Mouse (Mus musculus) intestine, embryonic 14.5 days (tissue): ENCODE measurements around the gene Foxr1. TPM values are rescaled to one million over a fixed set of nuclear protein-coding genes. Genes with fewer than 3 reads are reported as not detected.

Source experiments
- ATAC-seq: fragments of 200-750 bp; cut with Nextera tagmentation; replicated peaks from 2 replicates; pipeline ENCODE4 v1.8.0; 2017; ENCODE audit warnings: low read depth, moderate number of reproducible peaks, moderate TSS enrichment, moderate library complexity; ENCODE audit not compliant: low FRiP score, low TSS enrichment
- DNase-seq: peaks from one replicate; pipeline ENCODE4 v3.0.0-alpha.2; 2018; ENCODE audit warnings: low spot score
- H3K27ac ChIP-seq: fragments of 300-500 bp; sonication (generic); 2 replicates; pipeline ENCODE4 v1.5.1; 2014; ENCODE audit warnings: low read depth, mild to moderate bottlenecking, control low read depth
- H3K27me3 ChIP-seq: fragments of 300-500 bp; sonication (generic); replicated peaks from 2 replicates; pipeline ENCODE4 v1.6.1; 2014; ENCODE audit warnings: low read length, control low read depth; ENCODE audit not compliant: control insufficient read depth, insufficient read depth
- H3K36me3 ChIP-seq: fragments of 300-500 bp; sonication (generic); 2 replicates; pipeline ENCODE4 v1.6.1; 2014; ENCODE audit warnings: low read length, control low read depth; ENCODE audit not compliant: control insufficient read depth, insufficient read depth
- H3K4me1 ChIP-seq: fragments of 300-500 bp; sonication (generic); replicated peaks from 2 replicates; pipeline ENCODE4 v1.6.1; 2014; ENCODE audit warnings: low read length, control low read depth, mixed read lengths; ENCODE audit not compliant: control insufficient read depth, insufficient read depth
- H3K4me2 ChIP-seq: fragments of 300-500 bp; sonication (generic); 2 replicates; pipeline ENCODE4 v1.6.1; 2014; ENCODE audit warnings: low read length
- H3K4me3 ChIP-seq: fragments of 300-500 bp; sonication (generic); 2 replicates; pipeline ENCODE4 v1.5.1; 2014; ENCODE audit warnings: low read depth, low read length, control low read depth, mixed read lengths
- H3K9ac ChIP-seq: fragments of 300-500 bp; sonication (generic); 2 replicates; pipeline ENCODE4 v1.6.1; 2014; ENCODE audit warnings: mild to moderate bottlenecking, low read length
- H3K9me3 ChIP-seq: fragments of 300-500 bp; sonication (generic); 2 replicates; pipeline ENCODE4 v1.6.1; 2016; ENCODE audit warnings: low read length, control low read depth; ENCODE audit not compliant: control insufficient read depth
- WGBS: fragments of 180-500 bp; shearing (Covaris S2); extraction: QIAGEN DNeasy Blood & Tissue Kit; methylation state at CpG from one replicate; pipeline ENCODE4 v1.1.7; 2014; 5-methylcytosine and 5-hydroxymethylcytosine counted together
- polyA plus RNA-seq: library from polyadenylated mRNA; unstranded; fragments of >200 nt; fragmentation: Nextera tagmentation; extraction: Ambion mirVana; gene quantifications from 2 replicates; pipeline ENCODE4 v1.2.1, GENCODE M21; 2014

Foxr1 gene
- polyA plus RNA-seq, 1 experiment from 2014 or later, result not detected

- Histone ChIP-seq H3K9me3 (no peaks in the 10 kb centered on the region), H3K4me3 (peak overlapping the region; percentile 85), H3K4me1 (peaks cover 13% of the 10 kb centered on the region; the same call in 1 of the 2 replicates), H3K9ac (peak overlapping the region; percentile 78), H3K27ac (peak overlapping the region; percentile 98), H3K4me2 (peak overlapping the region; percentile 96), H3K36me3 (no peaks in the 10 kb centered on the region), H3K27me3 (no peaks in the 10 kb centered on the region)
- peak; percentile 92 for DNase-seq
- under 1% methylated on average over 27 of the region's 29 CpGs for WGBS
- ATAC-seq, result peak; percentile 67
Observed at GRCm38 (mm10) chr9:44478959-44479605, 38.1 kb upstream of the Foxr1 start.

GRCm38 (mm10) chr9:44478229-44478921 lies 37.4 kb upstream of the Foxr1 start:
- H3K36me3 ChIP-seq, result no peaks in the 10 kb centered on the region
- H3K27ac ChIP-seq, result peak overlapping the region; percentile 98
- H3K4me2 ChIP-seq, result peak overlapping the region; percentile 96
- peak overlapping the region; percentile 85 for H3K4me3 ChIP-seq
- H3K9me3 ChIP-seq, result no peaks in the 10 kb centered on the region
- H3K27me3 ChIP-seq, result no peaks in the 10 kb centered on the region
- peak; percentile 70 for ATAC-seq
- DNase-seq, result peak; percentile 93
- peak overlapping the region; percentile 78 for H3K9ac ChIP-seq
- WGBS, result 0% methylated on average over 23 of the region's 27 CpGs
- peaks cover 12% of the 10 kb centered on the region; the same call in 1 of the 2 replicates for H3K4me1 ChIP-seq

GRCm38 (mm10) chr9:44477339-44478228 lies 36.6 kb upstream of the Foxr1 start:
- peak overlapping the region; percentile 98 for H3K27ac ChIP-seq
- H3K4me3 ChIP-seq, result peak overlapping the region; percentile 85
- WGBS, result 5% methylated on average over 24 of the region's 24 CpGs
- ATAC-seq, result 0 out of 2 replicates have a peak, but pooled peaks have one; percentile 8
- no peaks in the 10 kb centered on the region for H3K27me3 ChIP-seq
- no peaks in the 10 kb centered on the region for H3K36me3 ChIP-seq
- H3K4me2 ChIP-seq, result peak overlapping the region; percentile 96
- H3K4me1 ChIP-seq, result peaks cover 12% of the 10 kb centered on the region; the same call in 1 of the 2 replicates
- peak overlapping the region; percentile 78 for H3K9ac ChIP-seq
- peak; percentile 79 for DNase-seq
- no peaks in the 10 kb centered on the region for H3K9me3 ChIP-seq

DNA sequence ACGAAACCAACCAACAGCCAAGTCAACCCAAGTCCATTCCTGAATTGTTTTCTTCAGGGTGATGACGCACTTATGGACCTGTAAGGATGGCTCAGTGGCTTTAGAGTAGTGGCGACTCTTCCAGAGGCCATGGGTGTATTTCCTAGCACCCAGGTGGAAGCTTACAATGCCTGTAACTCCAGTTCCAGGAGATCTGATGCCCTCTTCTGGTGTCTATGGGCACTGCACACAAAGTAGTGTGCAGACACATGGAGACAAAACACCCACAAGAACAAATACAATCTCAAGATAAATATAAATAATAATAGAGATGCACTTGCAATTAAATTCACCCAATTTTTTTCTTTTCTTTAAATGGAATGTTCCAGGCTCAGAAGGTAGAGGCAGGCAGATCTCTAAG lies 35.0 kb upstream of the Foxr1 start:
- no peak for ATAC-seq
- no peak for DNase-seq
- H3K36me3 ChIP-seq, result no peaks in the 10 kb centered on the region
- no peak overlapping the region for H3K4me2 ChIP-seq
- no peak overlapping the region for H3K27ac ChIP-seq
- H3K4me3 ChIP-seq, result no peak overlapping the region
- H3K4me1 ChIP-seq, result peaks cover 9% of the 10 kb centered on the region; the same call in 1 of the 2 replicates
- no peaks in the 10 kb centered on the region for H3K27me3 ChIP-seq
- H3K9me3 ChIP-seq, result no peaks in the 10 kb centered on the region
- no peak overlapping the region for H3K9ac ChIP-seq
- 89% methylated on average over 3 of the region's 3 CpGs for WGBS

DNA sequence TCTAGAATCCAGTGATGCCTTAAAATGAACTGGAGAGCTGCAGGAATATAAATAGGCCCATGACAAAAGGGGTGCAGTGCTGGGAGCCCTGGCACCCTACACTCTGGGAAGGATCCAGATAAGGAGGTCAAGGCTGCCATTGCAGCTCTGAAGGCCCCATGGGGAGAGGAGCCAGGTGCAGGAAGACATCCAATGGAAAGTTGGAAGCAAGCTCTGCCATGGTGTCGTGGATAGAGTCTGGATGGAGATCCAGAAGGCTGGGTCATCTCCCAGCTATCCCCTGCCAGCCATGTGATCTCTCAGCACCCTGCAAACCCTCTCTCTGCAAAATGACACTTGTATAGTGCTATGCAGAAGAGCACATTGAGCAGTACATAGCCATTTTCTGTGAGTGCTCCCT lies 33.4 kb upstream of the Foxr1 start:
- no peak overlapping the region for H3K4me2 ChIP-seq
- no peaks in the 10 kb centered on the region for H3K36me3 ChIP-seq
- 0 out of 2 replicates have a peak, but pooled peaks cover 5% of the 10 kb centered on the region for H3K4me1 ChIP-seq
- no peak overlapping the region for H3K4me3 ChIP-seq
- H3K9ac ChIP-seq, result no peak overlapping the region
- H3K27ac ChIP-seq, result no peak overlapping the region
- 29% methylated on average over 1 of the region's 1 CpGs for WGBS
- no peaks in the 10 kb centered on the region for H3K27me3 ChIP-seq
- ATAC-seq, result no peak
- H3K9me3 ChIP-seq, result no peaks in the 10 kb centered on the region
- DNase-seq, result no peak

DNA sequence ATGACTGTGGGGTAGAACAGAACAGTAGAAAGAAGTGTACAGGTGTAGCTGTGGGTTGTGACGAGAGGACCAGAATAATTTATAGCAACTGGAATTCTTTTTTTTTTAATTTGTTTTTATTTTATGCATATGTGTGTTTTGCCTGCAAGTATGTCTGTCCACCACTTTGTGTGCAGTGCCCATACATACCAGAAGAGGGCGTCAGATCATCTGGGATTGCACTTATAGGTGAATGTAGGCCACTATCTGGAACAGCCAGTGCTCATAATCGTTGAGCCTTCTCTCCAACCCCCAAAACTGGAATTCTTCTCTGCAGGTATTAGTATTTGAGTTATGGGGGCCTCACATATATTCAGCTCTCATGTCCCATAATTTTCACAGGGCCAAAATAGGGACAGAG lies 32.2 kb upstream of the Foxr1 start:
- Histone ChIP-seq H3K9me3 (no peaks in the 10 kb centered on the region), H3K36me3 (no peaks in the 10 kb centered on the region), H3K27ac (no peak overlapping the region), H3K4me3 (no peak overlapping the region), H3K4me2 (no peak overlapping the region), H3K27me3 (no peaks in the 10 kb centered on the region), H3K4me1 (0 out of 2 replicates have a peak, but pooled peaks cover 5% of the 10 kb centered on the region), H3K9ac (no peak overlapping the region)
- DNase-seq (no peak), ATAC-seq (no peak)
- WGBS, result 57% methylated on average over 3 of the region's 3 CpGs

DNA sequence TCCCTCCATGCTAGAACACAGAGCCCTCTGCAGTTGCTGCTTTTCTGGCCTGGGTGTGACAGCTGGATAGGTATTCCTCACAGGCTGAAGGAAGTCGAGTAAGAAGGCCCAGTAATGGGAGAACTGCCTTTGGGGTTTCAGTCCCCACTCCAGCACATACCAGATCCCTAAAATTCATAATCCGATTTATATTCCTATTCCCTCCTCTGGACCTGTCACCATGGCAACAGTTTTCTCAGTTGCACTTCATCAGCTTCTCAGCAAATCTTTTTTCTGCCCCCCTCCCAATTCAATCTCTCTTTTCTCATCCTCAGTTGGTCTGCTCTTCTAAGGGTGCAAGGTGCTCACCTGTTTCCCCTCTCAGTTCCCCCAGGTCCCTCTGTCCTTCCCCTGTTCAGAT lies 27.9 kb upstream of the Foxr1 start:
- H3K4me2 ChIP-seq, result no peak overlapping the region
- no peaks in the 10 kb centered on the region for H3K36me3 ChIP-seq
- H3K27ac ChIP-seq, result no peak overlapping the region
- H3K4me3 ChIP-seq, result no peak overlapping the region
- ATAC-seq, result no peak
- 64% methylated on average over 2 of the region's 2 CpGs for WGBS
- no peaks in the 10 kb centered on the region for H3K9me3 ChIP-seq
- no peaks in the 10 kb centered on the region for H3K4me1 ChIP-seq
- no peaks in the 10 kb centered on the region for H3K27me3 ChIP-seq
- DNase-seq, result no peak
- H3K9ac ChIP-seq, result no peak overlapping the region

DNA sequence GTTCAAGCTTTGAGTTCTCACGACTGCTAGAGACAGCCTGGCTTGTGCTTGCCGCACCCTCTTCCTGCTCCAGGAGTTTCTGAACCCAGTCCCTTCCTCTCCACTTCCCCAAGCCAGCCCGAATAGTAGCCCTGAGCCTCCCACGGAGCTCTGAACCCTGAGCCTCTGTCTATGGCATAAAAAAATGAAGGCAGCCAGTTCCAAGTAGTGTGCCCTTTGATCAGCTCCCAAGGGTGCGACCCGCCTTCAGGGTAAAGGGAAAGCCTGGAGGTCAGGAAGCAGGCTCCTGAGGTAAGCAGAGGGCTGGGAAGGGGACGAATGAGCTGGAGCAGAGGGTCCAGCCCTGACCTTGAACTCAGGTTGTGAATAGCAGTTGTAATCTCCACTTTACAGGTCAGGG lies 27.3 kb upstream of the Foxr1 start:
- no peaks in the 10 kb centered on the region for H3K4me1 ChIP-seq
- no peaks in the 10 kb centered on the region for H3K36me3 ChIP-seq
- no peak overlapping the region for H3K4me3 ChIP-seq
- H3K27ac ChIP-seq, result no peak overlapping the region
- H3K4me2 ChIP-seq, result no peak overlapping the region
- DNase-seq (no peak), ATAC-seq (no peak)
- H3K27me3 ChIP-seq, result no peaks in the 10 kb centered on the region
- 51% methylated on average over 7 of the region's 7 CpGs for WGBS
- H3K9ac ChIP-seq, result no peak overlapping the region
- no peaks in the 10 kb centered on the region for H3K9me3 ChIP-seq
